Mouse (Mus musculus) limb, embryonic 12.5 days (tissue): ENCODE results near the gene Snapin. TPM values are rescaled to one million over a fixed set of nuclear protein-coding genes. Genes with fewer than 3 reads are reported as not detected.

ENCODE experiments used
- ATAC-seq: fragments of 200-750 bp; cut with Nextera tagmentation; 2 replicates; pipeline ENCODE4 v1.8.0; 2017; ENCODE audit warnings: low read depth, moderate TSS enrichment; ENCODE audit not compliant: insufficient number of reproducible peaks, insufficient read depth, low FRiP score, low TSS enrichment
- H3K27ac ChIP-seq: fragments of 300-500 bp; sonication (generic); 2 replicates; pipeline ENCODE4 v1.5.1; 2016; ENCODE audit warnings: mild to moderate bottlenecking, moderate library complexity
- H3K27me3 ChIP-seq: fragments of 300-500 bp; sonication (generic); 2 replicates; pipeline ENCODE4 v1.6.1; 2016; ENCODE audit warnings: mild to moderate bottlenecking, moderate library complexity
- H3K36me3 ChIP-seq: fragments of 300-500 bp; sonication (generic); 2 replicates; pipeline ENCODE4 v1.6.1; 2016; ENCODE audit warnings: mild to moderate bottlenecking, moderate library complexity
- H3K4me1 ChIP-seq: fragments of 300-500 bp; sonication (generic); replicated peaks from 2 replicates; pipeline ENCODE4 v1.6.1; 2016
- H3K4me2 ChIP-seq: fragments of 300-500 bp; sonication (generic); 2 replicates; pipeline ENCODE4 v1.6.1; 2016; ENCODE audit warnings: mild to moderate bottlenecking, moderate library complexity
- H3K4me3 ChIP-seq: fragments of 300-500 bp; sonication (generic); replicated peaks from 2 replicates; pipeline ENCODE4 v1.5.1; 2016; ENCODE audit warnings: mild to moderate bottlenecking
- H3K9ac ChIP-seq: fragments of 300-500 bp; sonication (generic); replicated peaks from 2 replicates; pipeline ENCODE4 v1.6.1; 2016; ENCODE audit warnings: mild to moderate bottlenecking, moderate library complexity
- H3K9me3 ChIP-seq: fragments of 300-500 bp; sonication (generic); 2 replicates; pipeline ENCODE4 v1.6.1; 2016; ENCODE audit warnings: mild to moderate bottlenecking, moderate library complexity
- WGBS: fragments of 180-500 bp; shearing (Covaris S2); methylation state at CpG from one replicate; pipeline ENCODE4 v1.1.7; 2016; 5-methylcytosine and 5-hydroxymethylcytosine counted together
- polyA plus RNA-seq: library from polyadenylated mRNA; unstranded; fragments of >200 nt; fragmentation: Nextera tagmentation; extraction: Ambion mirVana; gene quantifications from 2 replicates; pipeline ENCODE4 v1.2.1, GENCODE M21; 2016

Snapin gene
- polyA plus RNA-seq, 1 experiment from 2014 or later, result 66.2 TPM

DNA sequence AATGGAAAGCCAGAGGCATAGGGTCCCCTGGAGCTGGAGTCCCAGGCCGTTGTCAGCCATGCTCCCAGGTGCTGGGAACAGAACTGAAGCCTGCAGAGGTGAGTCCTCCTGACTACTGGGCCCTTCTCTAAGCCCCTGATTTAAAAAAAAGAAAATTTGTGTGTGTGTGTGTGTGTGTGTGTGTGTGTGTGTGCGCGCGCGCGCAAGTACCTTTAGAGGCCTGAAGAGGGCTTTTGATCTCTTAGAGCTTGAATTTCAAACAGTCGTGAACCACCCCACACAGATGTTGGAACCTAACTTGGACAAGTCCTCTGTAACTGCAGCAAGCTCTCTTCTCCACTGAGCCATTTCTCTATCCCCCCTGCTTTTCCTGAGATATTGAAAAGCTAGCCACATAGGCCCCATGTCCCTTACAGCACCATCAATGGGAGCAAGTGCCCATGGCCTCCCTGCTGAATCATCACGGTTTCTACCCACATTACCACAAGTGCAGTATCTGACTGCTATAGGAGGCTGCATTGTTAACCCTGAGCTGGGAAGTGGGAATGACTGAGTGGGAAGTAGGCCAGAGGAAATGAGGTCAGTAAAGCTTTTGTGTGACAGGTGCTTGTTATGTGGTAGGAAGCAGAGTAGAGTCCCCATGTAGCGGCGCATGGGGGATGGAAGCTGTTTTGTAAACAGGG is 23.1 kb downstream of the Snapin start:
- Histone ChIP-seq H3K27me3 (peaks cover 39% of the 10 kb centered on the region), H3K4me3 (no peak overlapping the region), H3K36me3 (no peaks in the 10 kb centered on the region), H3K27ac (no peak overlapping the region), H3K4me1 (peaks cover 17% of the 10 kb centered on the region), H3K9me3 (no peaks in the 10 kb centered on the region), H3K4me2 (no peak overlapping the region), H3K9ac (no peak overlapping the region)
- no peak for ATAC-seq
- WGBS, result 91% methylated on average over 10 of the region's 10 CpGs

- H3K27ac ChIP-seq, result no peak overlapping the region
Measured at GRCm38 (mm10) chr3:90466311-90466766, 24.5 kb downstream of the Snapin start.

GRCm38 (mm10) chr3:90465686-90466310 is 25.0 kb downstream of the Snapin start, which contains the start of gene Npr1:
Gene Npr1, minus strand, starts transcription at chr3:90465866.
- under 1% methylated on average over 37 of the region's 49 CpGs for WGBS
- Histone ChIP-seq H3K27ac (no peak within 1 kb of the TSS), H3K4me3 (peak within 1 kb of the TSS; percentile 50), H3K9ac (peak within 1 kb of the TSS; percentile 55), H3K9me3 (no peaks in the 10 kb centered on the region), H3K36me3 (no peaks in the 10 kb centered on the region), H3K4me2 (peak within 1 kb of the TSS; percentile 74), H3K4me1 (peaks cover 17% of the 10 kb centered on the region), H3K27me3 (peaks cover 57% of the 10 kb centered on the region)
- ATAC-seq, result peak; percentile 43

More at GRCm38 (mm10) chr3:90466311-90466766, 24.5 kb downstream of the Snapin start:
- H3K36me3 ChIP-seq, result no peaks in the 10 kb centered on the region
- peak overlapping the region; percentile 50 for H3K4me3 ChIP-seq
- no peaks in the 10 kb centered on the region for H3K9me3 ChIP-seq
- peaks cover 52% of the 10 kb centered on the region for H3K27me3 ChIP-seq
- H3K4me2 ChIP-seq, result peak overlapping the region; percentile 74
- under 1% methylated on average over 15 of the region's 15 CpGs for WGBS
- peaks cover 17% of the 10 kb centered on the region for H3K4me1 ChIP-seq
- peak; percentile 19; the same call in 1 of the 2 replicates for ATAC-seq
- peak overlapping the region; percentile 55 for H3K9ac ChIP-seq

DNA sequence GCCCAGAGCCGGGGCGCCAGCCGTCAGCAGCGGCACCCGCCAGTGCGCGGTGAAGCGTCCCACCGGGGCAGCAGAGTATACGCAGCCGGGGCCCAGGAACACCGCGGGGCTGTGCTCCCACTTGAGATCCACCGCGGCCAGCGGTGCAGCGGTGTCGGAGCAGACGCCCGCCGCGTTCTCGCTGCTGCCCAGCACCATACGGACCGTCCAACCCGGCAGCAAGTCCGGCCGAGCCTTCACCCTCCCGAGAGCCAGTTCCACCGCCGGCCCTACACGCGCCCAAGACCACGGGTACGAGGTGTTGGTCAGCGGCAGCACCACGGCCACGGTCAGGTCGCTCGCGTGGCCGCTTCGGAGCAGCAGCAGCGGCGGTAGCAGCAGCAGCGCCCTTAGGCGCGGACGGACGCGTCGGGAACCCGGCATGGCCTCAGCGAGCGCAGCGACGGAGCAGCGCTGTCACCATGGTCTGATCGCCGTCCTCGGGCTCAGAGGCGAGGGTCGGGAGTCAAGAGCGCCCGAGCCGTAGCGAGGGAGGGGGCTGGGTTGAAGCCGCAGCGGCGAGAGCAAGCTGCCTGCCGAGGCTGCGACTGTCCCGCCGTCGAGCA is 25.6 kb downstream of the Snapin start:
- ATAC-seq, result peak; percentile 10; the same call in 1 of the 2 replicates
- Histone ChIP-seq H3K9ac (peak overlapping the region; percentile 55), H3K27ac (no peak overlapping the region), H3K36me3 (no peaks in the 10 kb centered on the region), H3K4me3 (peak overlapping the region; percentile 50), H3K4me1 (peaks cover 17% of the 10 kb centered on the region), H3K9me3 (no peaks in the 10 kb centered on the region), H3K4me2 (peak overlapping the region; percentile 74), H3K27me3 (peaks cover 63% of the 10 kb centered on the region)
- WGBS, result 2% methylated on average over 75 of the region's 75 CpGs

- 12% methylated on average over 37 of the region's 37 CpGs for WGBS
- Histone ChIP-seq H3K4me2 (peak overlapping the region; percentile 74), H3K4me1 (peaks cover 17% of the 10 kb centered on the region), H3K4me3 (peak overlapping the region; percentile 50), H3K36me3 (no peaks in the 10 kb centered on the region), H3K27ac (no peak overlapping the region), H3K9ac (peak overlapping the region; percentile 55; the same call in 1 of the 2 replicates), H3K9me3 (no peaks in the 10 kb centered on the region), H3K27me3 (peaks cover 63% of the 10 kb centered on the region)
- ATAC-seq, result no peak
Measured at GRCm38 (mm10) chr3:90464552-90465080, 26.2 kb downstream of the Snapin start.

DNA sequence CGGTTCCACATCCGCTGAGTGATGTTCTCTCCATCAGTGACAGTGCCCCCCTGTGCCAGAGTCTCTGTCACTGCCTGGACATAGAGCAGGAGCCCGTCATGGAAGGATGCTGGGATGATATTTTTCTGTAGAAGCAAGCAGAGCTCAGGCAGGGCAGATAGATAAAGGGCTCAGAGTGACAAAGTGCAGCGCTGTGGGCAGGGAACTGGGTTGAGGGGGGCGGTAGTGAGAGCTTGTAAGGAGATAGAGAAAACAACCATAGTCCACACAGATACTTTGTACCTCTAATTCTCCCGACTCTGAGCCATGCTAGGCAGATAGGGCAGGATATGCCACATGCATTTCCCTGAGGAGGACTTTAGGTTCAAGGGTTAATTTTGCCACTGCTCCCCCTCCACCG is 28.3 kb downstream of the Snapin start:
- WGBS, result 32% methylated on average over 7 of the region's 7 CpGs
- Histone ChIP-seq H3K4me3 (no peak overlapping the region), H3K27me3 (peaks cover 66% of the 10 kb centered on the region), H3K36me3 (no peaks in the 10 kb centered on the region), H3K9ac (no peak overlapping the region), H3K4me1 (peaks cover 17% of the 10 kb centered on the region), H3K27ac (no peak overlapping the region), H3K4me2 (no peak overlapping the region), H3K9me3 (no peaks in the 10 kb centered on the region)
- no peak for ATAC-seq

DNA sequence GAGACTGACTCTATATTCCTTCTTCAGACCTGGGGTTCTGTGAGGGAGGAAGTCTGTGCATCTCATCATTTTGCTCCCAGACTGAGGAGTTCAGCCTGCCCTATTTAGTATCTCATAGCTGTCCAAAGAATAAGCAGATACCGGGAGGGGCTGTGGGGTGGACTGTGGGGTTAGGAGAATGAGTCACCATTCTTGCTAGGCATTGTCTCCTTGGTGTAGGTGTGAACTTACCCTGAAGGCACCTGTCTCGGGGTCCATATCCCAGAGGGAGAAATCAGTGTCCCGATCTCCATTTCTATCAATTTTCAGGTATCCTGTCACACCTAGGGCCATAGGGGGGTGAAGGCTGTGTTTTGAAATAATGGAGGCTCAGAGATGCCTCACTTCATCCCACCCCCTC is 28.9 kb downstream of the Snapin start:
- Histone ChIP-seq H3K9me3 (no peaks in the 10 kb centered on the region), H3K36me3 (no peaks in the 10 kb centered on the region), H3K27ac (no peak overlapping the region), H3K4me1 (peaks cover 17% of the 10 kb centered on the region), H3K9ac (no peak overlapping the region), H3K27me3 (peaks cover 66% of the 10 kb centered on the region), H3K4me2 (no peak overlapping the region), H3K4me3 (no peak overlapping the region)
- ATAC-seq, result no peak
- 84% methylated on average over 3 of the region's 3 CpGs for WGBS

- Histone ChIP-seq H3K36me3 (no peaks in the 10 kb centered on the region), H3K9ac (no peak overlapping the region), H3K4me2 (no peak overlapping the region), H3K4me3 (no peak overlapping the region), H3K27me3 (peaks cover 53% of the 10 kb centered on the region), H3K9me3 (no peaks in the 10 kb centered on the region), H3K27ac (no peak overlapping the region), H3K4me1 (peaks cover 6% of the 10 kb centered on the region)
- WGBS, result 69% methylated on average over 5 of the region's 5 CpGs
- ATAC-seq, result no peak
Measured at GRCm38 (mm10) chr3:90460315-90460714, 30.5 kb downstream of the Snapin start.

GRCm38 (mm10) chr3:90459727-90460126 is 31.1 kb downstream of the Snapin start:
- 79% methylated on average over 9 of the region's 9 CpGs for WGBS
- H3K4me2 ChIP-seq, result no peak overlapping the region
- no peak overlapping the region for H3K9ac ChIP-seq
- no peak overlapping the region for H3K27ac ChIP-seq
- no peak for ATAC-seq
- H3K27me3 ChIP-seq, result peaks cover 47% of the 10 kb centered on the region
- H3K4me3 ChIP-seq, result no peak overlapping the region
- no peaks in the 10 kb centered on the region for H3K36me3 ChIP-seq
- no peaks in the 10 kb centered on the region for H3K9me3 ChIP-seq
- H3K4me1 ChIP-seq, result no peaks in the 10 kb centered on the region; the same call in 1 of the 2 replicates

DNA sequence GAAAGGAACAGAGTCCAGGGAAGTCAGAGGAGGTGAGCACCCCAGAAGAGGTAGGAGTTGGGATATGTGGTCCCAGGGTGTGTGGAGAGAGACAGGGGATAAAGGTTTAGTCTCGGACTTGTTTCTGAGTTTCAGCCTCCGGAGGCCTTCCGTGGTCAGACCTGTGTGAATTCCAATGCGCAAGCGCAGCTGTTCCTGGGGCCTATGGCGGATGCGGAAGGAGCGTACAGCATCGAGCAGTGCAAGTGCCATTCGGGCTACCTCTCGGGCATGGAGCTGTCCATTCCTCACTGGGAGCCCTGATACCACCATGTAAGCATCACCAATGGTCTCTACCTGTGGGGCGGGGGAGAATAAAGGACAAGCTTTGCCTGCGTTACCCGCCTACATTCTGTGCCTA is 35.9 kb downstream of the Snapin start:
- Histone ChIP-seq H3K9ac (no peak overlapping the region), H3K4me2 (no peak overlapping the region), H3K9me3 (no peaks in the 10 kb centered on the region), H3K27me3 (peaks cover 7% of the 10 kb centered on the region; the same call in 1 of the 2 replicates), H3K4me3 (no peak overlapping the region), H3K4me1 (no peaks in the 10 kb centered on the region; the same call in 1 of the 2 replicates), H3K27ac (no peak overlapping the region), H3K36me3 (no peaks in the 10 kb centered on the region)
- no peak for ATAC-seq
- WGBS, result 85% methylated on average over 14 of the region's 14 CpGs
